Mouse (Mus musculus): ENCODE data around the gene Mgat4c. TPM values are rescaled to one million over a fixed set of nuclear protein-coding genes. Genes with fewer than 3 reads are reported as not detected.
"Not testable (repeated sequence)": the region's sequence is repeated elsewhere in the genome, so short reads cannot be mapped to it uniquely, and the experiment has no call there.

Gene Mgat4c
- polyA plus RNA-seq, 1 experiment from 2014 or later: 6.8 TPM

DNA sequence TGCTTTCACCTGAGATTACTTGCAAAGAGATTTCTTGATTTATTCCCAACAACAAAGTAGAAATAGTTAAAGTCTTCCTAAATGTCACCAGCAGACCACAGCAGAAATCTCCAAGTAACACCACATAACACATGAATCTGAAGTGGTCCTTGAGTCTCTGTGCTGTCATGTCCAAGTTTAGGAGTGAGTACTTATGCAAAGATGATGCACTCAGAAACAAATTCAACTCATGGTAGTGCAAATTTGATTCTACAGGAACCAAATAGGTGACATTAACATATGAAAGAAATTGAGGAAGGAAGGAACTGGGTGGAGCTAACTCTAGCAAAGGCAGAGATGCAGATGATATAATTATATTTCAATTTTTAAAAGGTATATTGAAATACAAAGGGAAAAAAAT lies 690.8 kb downstream of the Mgat4c start:
- H3K36me3 ChIP-seq: no peaks in the 10 kb centered on the region
- no peak overlapping the region for H3K27ac ChIP-seq (replicated peaks)
- no peak overlapping the region for H3K4me2 ChIP-seq (replicated peaks)
- ATAC-seq (ENCODE audit: low FRiP score, low read depth): no peak
- H3K4me1 ChIP-seq: no peaks in the 10 kb centered on the region
- H3K9ac ChIP-seq (replicated peaks): no peak overlapping the region
- H3K9me3 ChIP-seq: no peaks in the 10 kb centered on the region
- no peaks in the 10 kb centered on the region for H3K27me3 ChIP-seq
- H3K4me3 ChIP-seq: no peak overlapping the region

GRCm38 (mm10) chr10:102374061-102374460 lies 692.8 kb downstream of the Mgat4c start:
- Histone ChIP-seq H3K27ac (replicated peaks) (no peak overlapping the region), H3K4me2 (replicated peaks) (no peak overlapping the region), H3K36me3 (no peaks in the 10 kb centered on the region), H3K9ac (replicated peaks) (no peak overlapping the region), H3K4me3 (no peak overlapping the region), H3K27me3 (no peaks in the 10 kb centered on the region), H3K9me3 (no peaks in the 10 kb centered on the region), H3K4me1 (no peaks in the 10 kb centered on the region)
- WGBS: 86% methylated on average over 4 of the region's 4 CpGs
- ATAC-seq (ENCODE audit: low FRiP score, low read depth): no peak

GRCm38 (mm10) chr10:102377377-102377776 lies 696.1 kb downstream of the Mgat4c start:
- H3K4me2 ChIP-seq (replicated peaks): no peak overlapping the region
- no peak overlapping the region for H3K9ac ChIP-seq (replicated peaks)
- no peak overlapping the region for H3K27ac ChIP-seq (replicated peaks)
- H3K9me3 ChIP-seq: no peaks in the 10 kb centered on the region
- WGBS: 89% methylated on average over 4 of the region's 4 CpGs
- no peaks in the 10 kb centered on the region for H3K27me3 ChIP-seq
- H3K36me3 ChIP-seq: no peaks in the 10 kb centered on the region
- no peak for ATAC-seq (ENCODE audit: low FRiP score, low read depth)
- no peaks in the 10 kb centered on the region for H3K4me1 ChIP-seq
- no peak overlapping the region for H3K4me3 ChIP-seq

DNA sequence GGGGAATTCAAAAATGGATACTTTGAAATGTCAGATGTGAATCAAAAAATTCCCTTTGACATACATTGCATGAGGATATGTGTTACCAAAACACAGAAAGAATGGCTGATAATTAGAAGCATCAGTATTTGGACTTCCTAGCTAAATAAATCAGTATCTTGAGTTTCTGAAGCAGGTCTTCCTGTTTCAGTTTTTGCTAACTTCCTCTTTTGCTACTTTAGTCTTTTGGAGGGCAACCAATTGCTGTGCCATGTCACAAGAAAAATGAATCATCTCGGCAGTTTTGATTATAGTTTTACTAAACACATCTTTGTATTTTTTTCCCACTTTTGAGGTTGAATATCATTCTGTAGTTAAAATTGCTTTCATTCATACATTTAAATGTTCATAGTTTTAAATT lies 707.9 kb downstream of the Mgat4c start:
- H3K27me3 ChIP-seq: no peaks in the 10 kb centered on the region

DNA sequence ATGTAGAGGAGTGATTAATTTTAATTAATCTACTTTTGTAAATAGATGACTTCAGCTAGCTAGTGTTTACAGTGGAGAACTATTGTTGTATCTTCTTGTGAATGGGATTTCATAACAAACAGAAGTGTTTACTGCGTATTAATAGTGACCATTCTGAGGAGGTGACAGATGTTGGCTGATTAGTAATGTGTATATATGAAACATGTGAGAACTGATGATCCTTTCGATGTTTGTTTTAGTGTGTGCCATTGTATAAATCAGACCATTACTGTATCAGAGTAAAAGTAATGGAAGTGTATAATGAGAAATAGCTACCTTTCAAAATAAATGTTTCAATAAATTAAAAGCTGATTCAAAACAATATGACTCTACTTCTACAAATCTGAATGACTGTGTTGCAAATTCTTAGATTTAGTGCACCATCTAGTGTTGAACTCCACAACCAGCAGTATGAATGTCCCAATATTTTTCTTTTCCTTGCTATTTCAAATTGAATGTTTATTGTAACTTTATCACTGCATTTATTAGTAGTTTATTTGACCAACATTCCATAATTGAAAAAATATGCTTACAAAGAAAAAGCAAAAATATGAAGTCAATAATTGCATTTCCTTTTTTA lies 736.5 kb downstream of the Mgat4c start:
- H3K27me3 ChIP-seq: no peaks in the 10 kb centered on the region
- no peak overlapping the region for H3K4me3 ChIP-seq
- 87% methylated on average over 2 of the region's 2 CpGs for WGBS
- H3K4me2 ChIP-seq (replicated peaks): no peak overlapping the region
- H3K9me3 ChIP-seq: no peaks in the 10 kb centered on the region; the same call in 1 of the 2 replicates
- 0 out of 2 replicates have a peak, but pooled peaks have one; percentile 12 for ATAC-seq (ENCODE audit: low FRiP score, low read depth)
- H3K36me3 ChIP-seq: no peaks in the 10 kb centered on the region
- no peak overlapping the region for H3K9ac ChIP-seq (replicated peaks)
- H3K4me1 ChIP-seq: no peaks in the 10 kb centered on the region
- no peak overlapping the region for H3K27ac ChIP-seq (replicated peaks)

More for the DNA sequence above, 707.9 kb downstream of the Mgat4c start:
- 98% methylated on average over 1 of the region's 1 CpGs for WGBS
- H3K4me1 ChIP-seq: no peaks in the 10 kb centered on the region
- H3K9ac ChIP-seq (replicated peaks): no peak overlapping the region
- H3K9me3 ChIP-seq: no peaks in the 10 kb centered on the region
- H3K4me2 ChIP-seq (replicated peaks): no peak overlapping the region
- no peaks in the 10 kb centered on the region for H3K36me3 ChIP-seq
- no peak overlapping the region for H3K27ac ChIP-seq (replicated peaks)
- ATAC-seq (ENCODE audit: low FRiP score, low read depth): no peak
- no peak overlapping the region for H3K4me3 ChIP-seq

GRCm38 (mm10) chr10:102435048-102435447 lies 753.8 kb downstream of the Mgat4c start:
- WGBS: 4% methylated on average over 7 of the region's 7 CpGs
- not testable (repeated sequence) for H3K4me1 ChIP-seq; H3K36me3 ChIP-seq; H3K27ac ChIP-seq (replicated peaks); H3K9ac ChIP-seq (replicated peaks); H3K4me3 ChIP-seq; H3K27me3 ChIP-seq; H3K4me2 ChIP-seq (replicated peaks); H3K9me3 ChIP-seq
- peak; percentile 88 for ATAC-seq (ENCODE audit: low FRiP score, low read depth)

DNA sequence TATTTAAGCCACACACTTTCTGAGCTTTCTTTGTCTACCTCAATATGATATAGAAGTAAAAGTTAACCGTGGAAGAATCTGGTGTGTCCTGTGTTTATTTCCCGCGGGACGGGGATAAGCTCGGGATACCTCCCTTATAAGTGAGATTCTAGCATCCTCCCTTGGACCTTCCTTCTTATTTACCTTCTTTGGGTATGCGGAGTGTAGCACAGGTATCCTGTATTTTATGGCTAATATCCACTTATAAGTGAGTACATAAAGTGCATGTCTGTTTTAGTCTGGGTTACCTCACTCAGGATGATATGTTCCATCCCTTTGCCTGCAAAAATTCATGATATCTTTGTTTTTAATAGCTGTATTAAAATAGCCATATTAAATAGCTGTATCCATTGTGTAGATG lies 754.2 kb downstream of the Mgat4c start:
- H3K9ac ChIP-seq (replicated peaks); H3K36me3 ChIP-seq; H3K27ac ChIP-seq (replicated peaks); H3K4me1 ChIP-seq; H3K9me3 ChIP-seq; H3K4me3 ChIP-seq; H3K27me3 ChIP-seq: not testable (repeated sequence)
- ATAC-seq (ENCODE audit: low FRiP score, low read depth): peak; percentile 52
- H3K4me2 ChIP-seq (replicated peaks): 0 out of 2 replicates have a peak overlapping the region, but pooled peaks have one; percentile 31
- WGBS: 36% methylated on average over 6 of the region's 6 CpGs

Small RNA genes lying within 50 kb of the gene (microRNA-seq; reads per million reads assigned to microRNA genes)
- 3.9 reads per million, percentile 15 among the genes with 10 or more reads in this experiment for gene Mir3059
